Mouse (Mus musculus) spleen, postnatal 4 days (tissue): ENCODE data around the gene Plscr1.

Experiments used
- DNase-seq, 2 experiments: peaks; one replicate each; pipeline ENCODE4 v3.0.0; 2022; ENCODE audit warnings: low spot score in 2 of 2

Gene Plscr1

GRCm38 (mm10) chr9:92249447-92249852, at the start of gene Plscr1:
Gene Plscr1, plus strand, starts transcription at chr9:92249750.
- no peak for DNase-seq

DNA sequence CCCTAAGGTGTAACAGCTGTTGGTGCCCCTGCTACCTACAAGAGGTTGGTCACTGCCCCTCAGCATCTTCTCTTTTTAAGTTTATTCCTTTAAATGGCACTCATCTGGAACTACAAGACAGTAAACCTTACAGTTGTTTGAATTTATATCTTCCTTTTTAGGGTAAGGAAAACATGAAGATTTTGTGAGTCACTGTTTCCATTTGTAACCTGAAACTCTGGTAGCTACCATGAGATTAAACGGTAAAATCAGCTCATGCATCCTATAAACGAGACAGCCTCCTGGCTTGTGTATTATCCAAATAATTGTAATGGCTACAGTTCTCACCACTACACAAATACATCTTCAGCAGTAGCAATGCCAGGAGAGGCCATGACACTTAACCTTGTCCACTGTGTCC, 45.2 kb upstream of the Plscr1 start:
- no peak for DNase-seq

DNA sequence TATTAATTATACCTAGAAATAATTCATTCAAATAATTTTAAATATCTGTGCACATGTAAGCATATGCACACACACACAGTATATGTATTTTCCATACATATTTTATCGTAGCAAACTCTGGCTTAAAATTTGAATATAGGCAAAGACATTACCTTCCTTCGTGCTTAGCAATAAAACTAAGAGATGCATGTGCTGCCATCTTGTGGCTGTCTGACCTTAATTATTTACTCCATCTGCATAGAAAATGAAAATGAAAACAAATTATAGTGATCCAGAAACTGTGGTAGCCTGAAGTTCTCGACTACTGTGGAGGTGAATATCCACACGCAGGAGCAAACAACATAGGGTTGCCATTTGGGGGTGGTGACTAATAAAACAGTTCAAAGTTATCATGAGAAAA, 42.2 kb upstream of the Plscr1 start:
- DNase-seq: peak in 1 of 2 experiments; percentile 20

- no peak for DNase-seq
Observed at GRCm38 (mm10) chr9:92207757-92208156, 41.8 kb upstream of the Plscr1 start.

- no peak for DNase-seq
Observed at GRCm38 (mm10) chr9:92209850-92210249, 39.7 kb upstream of the Plscr1 start.

DNA sequence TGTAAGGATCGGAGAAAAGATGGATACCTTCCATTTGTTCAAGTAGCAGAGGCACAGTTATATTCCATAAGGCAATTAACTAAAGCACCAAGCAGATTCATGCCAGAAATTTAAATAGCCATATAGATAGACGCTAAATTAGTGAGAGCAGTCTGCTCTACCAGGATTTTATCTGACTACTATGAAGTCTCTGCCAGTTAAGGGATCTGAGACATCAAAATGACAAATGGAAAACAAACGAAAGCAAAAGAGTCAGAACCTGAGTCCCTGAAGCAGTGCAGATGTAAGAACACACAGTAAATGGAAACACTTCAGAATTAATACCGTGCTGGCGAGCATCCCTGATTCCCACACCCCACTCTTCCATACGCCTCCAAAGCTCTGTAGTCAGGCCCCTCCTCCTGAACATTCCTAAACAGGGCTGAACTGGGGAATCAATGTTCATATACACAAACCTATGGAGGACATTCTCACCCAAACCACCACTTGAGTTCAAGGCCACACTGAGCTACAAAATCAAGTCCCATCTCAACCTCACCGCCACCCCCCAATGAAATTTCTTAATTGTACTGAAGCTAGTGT, 39.1 kb upstream of the Plscr1 start:
- DNase-seq: no peak

GRCm38 (mm10) chr9:92211048-92211447, 38.5 kb upstream of the Plscr1 start:
- no peak for DNase-seq

GRCm38 (mm10) chr9:92217484-92217883, 32.1 kb upstream of the Plscr1 start:
- no peak for DNase-seq

DNA sequence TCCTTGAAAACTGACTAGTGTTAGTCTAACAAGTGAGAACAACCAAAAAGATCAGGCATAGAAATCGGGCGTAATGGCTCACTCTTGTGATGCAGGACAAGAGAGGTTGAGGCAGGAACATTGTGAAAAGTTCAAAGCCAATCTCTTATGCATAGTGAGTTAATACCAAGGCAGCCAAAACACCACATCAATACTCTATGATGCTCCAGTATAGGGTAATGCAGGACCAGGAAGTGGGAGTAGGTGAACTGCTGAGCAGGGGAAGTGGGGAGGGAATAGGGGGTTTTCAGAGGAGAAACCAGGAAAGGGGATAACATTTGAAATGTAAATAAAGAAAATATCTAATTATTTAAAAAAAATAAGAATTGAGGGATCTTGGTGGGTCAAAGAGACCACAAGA, 31.7 kb upstream of the Plscr1 start:
- no peak for DNase-seq

DNA sequence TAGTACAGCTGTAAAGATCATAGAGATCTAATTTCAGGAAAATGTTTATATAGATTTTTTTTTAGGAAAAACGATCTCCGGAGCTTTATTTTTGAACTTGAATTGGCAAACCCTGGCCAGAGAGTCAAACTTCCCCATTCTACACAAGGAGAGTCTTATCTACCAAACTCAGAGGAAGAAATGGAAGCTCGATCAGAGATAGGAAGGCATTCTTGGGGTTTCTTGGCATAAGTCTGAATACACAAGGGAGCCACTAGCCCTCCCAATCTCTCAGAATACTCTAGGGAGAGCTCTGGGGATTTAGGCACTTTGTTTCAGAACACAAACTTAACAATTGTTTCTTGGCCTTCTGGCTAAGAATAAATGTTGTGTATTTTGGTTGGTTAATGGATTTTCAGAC, 29.4 kb upstream of the Plscr1 start:
- no peak for DNase-seq

GRCm38 (mm10) chr9:92221480-92221879, 28.1 kb upstream of the Plscr1 start:
- DNase-seq: no peak

DNA sequence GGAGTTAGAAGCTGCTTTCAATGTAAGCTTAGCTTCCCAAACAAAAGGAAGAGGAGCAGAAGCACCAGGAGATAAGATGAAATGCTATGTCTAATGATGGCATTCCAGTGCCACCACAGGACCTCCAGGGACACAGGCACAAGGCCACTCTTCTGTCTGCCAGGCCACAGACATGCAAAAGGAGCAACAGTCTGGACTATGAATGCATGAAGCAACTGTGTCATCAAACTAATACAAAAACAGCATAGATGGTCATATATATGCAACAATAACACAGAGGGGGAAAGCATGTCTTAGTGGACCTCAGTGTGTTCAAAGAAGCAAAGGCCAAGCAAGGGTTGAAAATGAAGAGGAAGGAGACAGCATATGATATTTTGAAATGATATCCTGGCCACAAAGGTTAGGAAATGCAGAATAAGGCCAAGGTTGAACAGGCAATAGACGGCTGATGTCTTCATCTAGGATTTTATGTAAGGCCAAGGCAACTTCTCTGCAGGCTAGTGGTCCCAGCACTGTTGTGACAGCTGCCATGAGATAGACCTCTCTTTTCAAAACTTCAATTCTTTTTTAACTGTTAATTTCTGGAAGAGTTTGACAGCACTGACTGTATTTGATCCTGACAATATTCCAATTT, 24.8 kb upstream of the Plscr1 start:
- no peak for DNase-seq

- DNase-seq: no peak
Observed at GRCm38 (mm10) chr9:92226127-92226655, 23.4 kb upstream of the Plscr1 start.

GRCm38 (mm10) chr9:92226795-92227194, 22.8 kb upstream of the Plscr1 start:
- no peak for DNase-seq

DNA sequence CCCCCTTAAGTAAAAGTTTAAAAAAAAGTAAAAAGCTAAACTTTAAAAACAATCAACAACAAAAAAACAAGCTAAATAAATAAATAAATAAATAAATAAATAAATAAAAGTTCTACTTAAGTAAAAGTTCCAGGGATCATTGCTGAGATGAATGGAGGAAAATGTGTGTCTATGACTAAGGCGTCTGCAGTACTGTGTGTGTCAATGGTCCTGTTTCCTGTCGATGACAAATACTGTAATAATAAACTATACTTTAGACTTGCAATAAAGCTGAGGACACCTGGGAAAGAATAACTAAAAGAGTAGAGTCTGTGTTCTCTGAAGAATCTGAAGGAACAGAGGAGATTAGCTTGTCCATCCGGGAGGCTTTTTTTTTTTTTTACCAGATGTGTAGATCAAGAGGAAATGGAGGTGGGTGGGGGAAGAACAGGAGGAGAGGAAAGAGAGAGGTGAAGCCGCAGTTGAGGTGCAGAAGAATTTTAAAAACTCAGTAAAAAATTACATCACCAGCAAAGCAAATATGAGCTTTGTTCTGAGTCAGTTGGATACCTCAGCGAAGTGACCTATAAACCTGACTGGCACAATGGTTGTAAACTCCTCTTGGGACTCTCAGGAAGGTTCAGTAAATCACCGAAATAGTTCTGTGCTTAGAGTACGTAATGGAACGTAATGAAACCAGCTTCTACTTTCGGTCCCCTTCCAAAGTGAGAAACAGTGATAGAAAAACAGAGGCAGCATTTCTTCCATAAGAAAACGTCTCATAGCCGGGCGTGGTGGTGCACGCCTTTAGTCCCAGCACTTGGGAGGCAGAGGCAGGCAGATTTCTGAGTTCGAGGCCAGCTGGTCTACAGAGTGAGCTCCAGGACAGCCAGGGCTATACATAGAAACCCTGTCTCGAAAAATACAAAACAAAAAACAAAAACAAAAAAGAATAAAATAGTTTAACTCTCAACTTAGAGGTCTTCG, 20.4 kb upstream of the Plscr1 start:
- no peak for DNase-seq

- DNase-seq: no peak
Observed at GRCm38 (mm10) chr9:92229833-92230205, 19.7 kb upstream of the Plscr1 start.

DNA sequence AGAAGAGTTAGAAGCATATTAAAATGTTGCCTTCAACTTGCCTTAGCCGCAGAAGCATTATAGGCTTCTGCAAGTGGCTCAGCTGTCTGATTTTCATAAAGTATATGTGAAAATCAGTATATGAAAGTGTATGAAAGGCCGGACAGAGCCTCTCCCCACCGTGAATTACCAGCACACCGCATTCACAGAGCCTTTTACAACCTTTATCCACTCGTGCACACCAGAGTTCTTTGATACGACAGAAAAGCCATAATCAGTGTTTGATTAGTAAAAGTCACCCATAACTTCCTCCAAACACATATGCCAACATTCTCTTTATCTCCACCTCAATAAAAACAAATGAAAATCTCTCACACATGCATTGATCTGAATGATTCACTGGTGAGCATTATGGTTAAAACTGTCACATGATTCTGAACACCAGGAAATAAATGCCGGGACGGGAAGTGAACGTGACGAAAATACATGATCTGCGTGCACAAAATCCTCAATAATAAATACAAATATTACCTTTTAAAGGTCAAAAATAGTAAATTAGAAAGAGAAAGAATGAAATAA, 14.6 kb upstream of the Plscr1 start:
- no peak for DNase-seq

DNA sequence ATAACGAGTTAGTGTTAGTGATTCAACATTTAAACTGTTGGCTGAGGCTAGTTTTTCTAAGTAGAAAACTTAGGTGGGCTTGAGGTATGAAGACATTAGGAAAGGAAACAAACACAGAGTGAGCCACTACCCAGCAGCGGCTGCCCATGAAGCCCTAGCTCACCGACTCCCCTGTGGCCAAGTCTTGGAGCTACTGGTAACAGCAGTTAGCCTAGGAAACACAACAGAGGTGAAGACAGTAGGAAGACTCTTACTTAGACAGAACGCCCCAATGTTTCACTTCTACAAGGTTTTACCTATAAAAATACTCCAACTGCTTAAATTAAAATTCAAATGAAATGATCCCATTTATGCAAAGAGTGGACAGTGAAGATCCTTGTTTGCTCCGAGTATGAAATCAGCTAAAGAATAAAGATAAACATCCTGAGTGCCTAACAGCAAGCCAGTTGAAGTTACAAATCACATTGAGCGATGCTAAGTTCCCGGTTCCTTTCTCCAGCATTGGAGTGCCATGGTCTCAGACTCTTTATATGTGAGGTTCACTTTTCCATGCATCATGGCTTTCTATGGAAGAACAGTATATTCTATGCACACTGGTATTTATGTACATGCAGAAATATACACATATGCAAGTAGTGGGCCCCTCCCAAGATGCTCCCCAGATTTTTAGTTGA, 640 bp upstream of the Plscr1 start:
- DNase-seq: no peak

GRCm38 (mm10) chr9:92249987-92250772, 630 bp downstream of the Plscr1 start:
- DNase-seq: peak; percentile 54 to 78

GRCm38 (mm10) chr9:92252718-92253117, 3.2 kb downstream of the Plscr1 start:
- peak in 1 of 2 experiments; percentile 25 for DNase-seq
